8 mouse cellular contexts compared by ENCODE assay signal in genomic region chr9:65786885-65787787, GRCm38 (mm10). TPM values are rescaled to one million over a fixed set of nuclear protein-coding genes. Genes with fewer than 3 reads are reported as not detected.
A peak's percentile ranks its signal among the peaks of the same experiment; 100 is the strongest.
DNase-seq lines count a peak whose midpoint lies in the region; ATAC-seq lines count a peak whose summit lies in the region.

No protein-coding gene starts in this region.

- H3K27me3 ChIP-seq in forebrain, embryonic 12.5 days, result no peaks in the 10 kb centered on the region
- no peaks in the 10 kb centered on the region for H3K27me3 ChIP-seq in forebrain, embryonic 10.5 days (ENCODE audit: poor library complexity, severe bottlenecking)
- no peaks in the 10 kb centered on the region for H3K27me3 ChIP-seq in heart, embryonic 10.5 days (ENCODE audit: insufficient read depth, poor library complexity, severe bottlenecking)

- no peak overlapping the region for H3K4me2 ChIP-seq in forebrain, embryonic 12.5 days

- H3K36me3 ChIP-seq in forebrain, embryonic 12.5 days (replicated peaks), result no peaks in the 10 kb centered on the region
- peaks cover 39% of the 10 kb centered on the region for H3K36me3 ChIP-seq in forebrain, embryonic 10.5 days (replicated peaks)
- H3K36me3 ChIP-seq in heart, embryonic 10.5 days, result no peaks in the 10 kb centered on the region

- 62% methylated on average over 8 of the region's 8 CpGs for WGBS in forebrain, embryonic 12.5 days
- WGBS in forebrain, embryonic 10.5 days, result 81% methylated on average over 8 of the region's 8 CpGs
- 23% methylated on average over 8 of the region's 8 CpGs for WGBS in heart, embryonic 10.5 days

- 0 out of 2 replicates have a peak overlapping the region, but pooled peaks have one; percentile 43 for H3K27ac ChIP-seq in forebrain, embryonic 12.5 days
- H3K27ac ChIP-seq in forebrain, embryonic 10.5 days, result no peak overlapping the region
- H3K27ac ChIP-seq in heart, embryonic 10.5 days, result peak overlapping the region; percentile 64

- DNase-seq in forebrain, embryonic 10.5 days (ENCODE audit: extremely low spot score, low spot score), result no peak
- peak; percentile 90 for DNase-seq in heart, embryonic 10.5 days (ENCODE audit: low spot score)
- DNase-seq in kidney, adult 9 months, result peak; percentile 80
- DNase-seq in lung, postnatal 4 days, result peak; percentile 20 to 43
- DNase-seq in testis, postnatal 10 days (ENCODE audit: low spot score), result peak; percentile 43
- DNase-seq in left cerebral cortex, adult 18-20 months (ENCODE audit: low spot score in 2 of 2), result no peak

- H3K9me3 ChIP-seq in forebrain, embryonic 12.5 days, result no peaks in the 10 kb centered on the region
- no peaks in the 10 kb centered on the region for H3K9me3 ChIP-seq in forebrain, embryonic 10.5 days
- H3K9me3 ChIP-seq in heart, embryonic 10.5 days, result no peaks in the 10 kb centered on the region

- 0 out of 2 replicates have a peak, but pooled peaks have one; percentile 39 for ATAC-seq in forebrain, embryonic 12.5 days (ENCODE audit: low FRiP score)
- peak; percentile 72; the same call in 1 of the 2 replicates for ATAC-seq in cerebellum, adult (ENCODE audit: insufficient number of reproducible peaks, low FRiP score, low TSS enrichment)

- no peak overlapping the region for H3K4me3 ChIP-seq in forebrain, embryonic 12.5 days (replicated peaks)
- H3K4me3 ChIP-seq in forebrain, embryonic 10.5 days, result no peak overlapping the region
- H3K4me3 ChIP-seq in heart, embryonic 10.5 days, result peak overlapping the region; percentile 29; the same call in 1 of the 2 replicates

- H3K4me1 ChIP-seq in forebrain, embryonic 12.5 days, result peaks cover 36% of the 10 kb centered on the region
- H3K4me1 ChIP-seq in forebrain, embryonic 10.5 days, result peaks cover 53% of the 10 kb centered on the region
- H3K4me1 ChIP-seq in heart, embryonic 10.5 days, result peaks cover 68% of the 10 kb centered on the region

- no peak overlapping the region for H3K9ac ChIP-seq in forebrain, embryonic 12.5 days

RNA-seq across cellular contexts. Expression of gene Zfp609, which starts 40.2 kb away (rescaled TPM):
- 11.1 and 13.1 TPM in 2 replicates for polyA plus RNA-seq in forebrain, embryonic 12.5 days (2016; fragmentation: Nextera tagmentation; extraction: Ambion mirVana)
- polyA plus RNA-seq in forebrain, embryonic 10.5 days (2016; fragmentation: Nextera tagmentation; extraction: Ambion mirVana), result 8.2 and 8.3 TPM in 2 replicates
- polyA plus RNA-seq in heart, embryonic 10.5 days (2016; fragmentation: Nextera tagmentation; extraction: Ambion mirVana), result 5.8 and 7.7 TPM in 2 replicates
- total RNA-seq in left cerebral cortex, adult 18-20 months (2021), result 10 to 100 TPM; 50.7 to 53.7 TPM

Comparison
In these comparisons a context has a peak if more than half of its experiments do, and no peak if none do; other contexts are left out.
1. DNase-seq: peak in heart, embryonic 10.5 days (single experiment), kidney, adult 9 months (single experiment), lung, postnatal 4 days (2 of 2) and testis, postnatal 10 days (single experiment); none in forebrain, embryonic 10.5 days (single experiment) and left cerebral cortex, adult 18-20 months (0 of 2).